Mouse (Mus musculus): ENCODE measurements at regions not wholly inside any gene's neighbourhood (a gene's known extent, or its start where the extent isn't known, plus 50 kb on each side); places are given as distances from the start of the nearest gene placed in this dataset.
"Not testable (repeated sequence)": the region's sequence is repeated elsewhere in the genome, so short reads cannot be mapped to it uniquely, and the experiment has no call there.

DNA sequence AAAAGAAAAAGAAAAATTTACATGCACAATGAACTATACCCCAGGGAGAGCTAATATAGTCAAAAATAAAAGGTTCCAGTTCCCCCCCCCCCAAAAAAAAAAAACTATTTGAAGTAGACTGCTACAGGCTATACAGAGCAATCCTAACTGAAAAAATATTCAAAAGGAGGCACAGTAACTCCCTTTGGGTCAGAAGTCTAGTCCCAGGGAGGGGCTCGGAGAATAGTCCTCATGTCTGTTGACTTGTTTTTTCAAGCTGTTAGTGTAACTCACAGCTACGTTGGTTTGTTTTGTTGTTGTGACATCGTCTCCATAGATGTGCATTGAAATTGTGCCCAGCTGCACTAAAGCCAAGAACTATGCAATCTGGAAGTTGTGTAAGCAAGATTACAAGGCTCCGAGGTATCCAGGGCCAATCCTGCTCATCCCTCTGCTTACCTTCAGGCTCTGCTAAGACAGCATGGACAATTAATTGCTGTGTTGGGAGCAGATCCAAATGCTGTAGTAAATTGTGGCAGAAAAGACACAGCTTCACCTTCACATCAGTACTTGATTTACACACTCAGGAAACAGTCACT, 137.2 kb upstream of the Pnpt1 start:
- peak; percentile 5 for DNase-seq (ENCODE audit: low spot score)

DNA sequence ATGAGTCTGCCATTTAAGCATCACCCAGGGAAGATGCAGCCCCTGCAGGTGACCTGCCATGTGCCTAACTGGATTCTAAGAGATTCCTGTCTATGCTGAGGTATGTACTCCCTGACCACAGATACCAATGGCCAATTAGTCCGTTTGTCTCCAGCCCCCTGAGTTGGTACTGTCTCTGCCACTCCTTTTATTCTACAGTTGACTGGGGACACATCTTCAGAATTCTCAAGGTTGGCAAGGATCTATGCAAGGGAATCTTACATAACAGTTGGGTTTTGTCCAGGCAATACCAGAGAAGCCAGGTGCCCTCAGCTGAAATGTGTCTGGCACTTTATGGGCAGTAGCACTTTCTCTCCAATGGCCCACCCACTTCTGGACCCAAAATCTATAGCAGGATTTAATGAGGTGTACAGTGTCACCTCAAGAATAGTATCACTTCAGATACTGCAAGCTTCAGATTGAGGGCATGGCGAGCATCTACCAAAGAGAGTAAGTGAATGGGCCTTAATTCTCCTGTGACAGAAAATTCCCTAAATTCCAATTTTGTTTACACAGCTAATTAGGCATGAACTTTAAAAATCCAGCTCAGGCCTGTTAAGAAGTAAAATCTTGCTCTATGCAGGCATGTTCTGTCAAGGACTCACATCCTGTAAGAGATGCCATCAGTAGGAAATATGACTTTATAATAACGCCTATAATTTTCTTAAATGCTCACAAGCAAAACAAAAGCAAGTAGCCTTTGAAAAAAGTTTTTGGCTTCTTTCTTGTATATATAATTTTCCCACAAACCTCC, 132.0 kb upstream of the Pnpt1 start:
- DNase-seq (ENCODE audit: low spot score) = no peak

DNA sequence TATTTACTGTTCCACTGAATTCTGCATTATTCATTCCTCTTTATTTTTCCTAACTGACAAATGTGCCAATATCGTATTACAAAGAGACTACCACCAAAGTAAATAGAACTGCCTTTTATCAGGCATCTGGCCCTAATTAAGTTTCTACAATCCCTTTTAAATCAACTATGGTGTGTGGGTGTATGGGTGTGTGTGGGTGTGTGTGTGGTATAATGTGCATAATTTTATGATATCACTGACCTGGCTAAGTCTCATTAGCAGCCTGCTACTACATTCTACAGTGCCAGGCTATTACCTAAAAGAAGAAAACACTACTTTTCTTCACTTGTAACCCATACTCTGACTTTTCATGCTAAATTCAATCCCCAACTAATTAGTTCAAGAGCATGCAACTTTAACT, 131.3 kb upstream of the Pnpt1 start:
- DNase-seq (ENCODE audit: low spot score) = no peak

DNA sequence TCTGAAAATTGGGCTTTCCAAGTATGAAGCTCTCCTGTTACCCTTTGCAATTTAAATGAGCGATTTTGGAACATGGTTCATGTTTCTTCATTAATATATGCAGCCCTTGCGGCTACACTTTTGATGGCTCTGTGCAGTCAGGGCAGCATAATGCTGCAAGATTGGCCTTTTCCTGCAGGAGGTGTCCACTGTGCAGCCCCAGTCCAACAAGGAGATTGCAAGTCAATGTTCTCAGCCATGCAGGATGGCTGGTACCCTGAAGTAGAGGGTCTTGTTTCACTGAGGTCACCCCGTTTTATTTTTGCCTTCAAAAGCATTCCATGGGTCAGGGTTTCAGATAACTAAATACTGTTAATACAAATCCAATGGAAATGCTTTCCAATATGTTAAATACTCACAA, 130.9 kb upstream of the Pnpt1 start:
- DNase-seq (ENCODE audit: low spot score) = no peak

DNA sequence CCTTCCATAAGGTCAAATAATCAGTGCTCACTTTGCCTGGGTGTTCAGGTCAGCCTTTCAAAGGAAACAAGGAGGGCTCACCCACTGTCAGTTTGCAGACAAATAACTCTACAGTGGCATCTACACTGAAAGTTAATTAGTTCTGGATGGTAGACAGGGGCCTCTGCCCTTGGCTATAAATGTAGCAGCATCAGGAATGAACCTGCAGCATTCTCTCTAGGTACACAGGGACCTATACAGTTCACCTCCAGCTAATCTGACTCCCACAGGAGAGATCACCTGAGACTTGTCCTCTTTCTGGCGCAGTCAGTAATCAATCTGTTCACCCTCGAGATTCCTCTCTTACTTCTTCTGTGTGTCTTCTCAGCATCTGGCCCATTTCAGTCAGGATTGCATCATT, 130.3 kb upstream of the Pnpt1 start:
- no peak for DNase-seq (ENCODE audit: low spot score)

DNA sequence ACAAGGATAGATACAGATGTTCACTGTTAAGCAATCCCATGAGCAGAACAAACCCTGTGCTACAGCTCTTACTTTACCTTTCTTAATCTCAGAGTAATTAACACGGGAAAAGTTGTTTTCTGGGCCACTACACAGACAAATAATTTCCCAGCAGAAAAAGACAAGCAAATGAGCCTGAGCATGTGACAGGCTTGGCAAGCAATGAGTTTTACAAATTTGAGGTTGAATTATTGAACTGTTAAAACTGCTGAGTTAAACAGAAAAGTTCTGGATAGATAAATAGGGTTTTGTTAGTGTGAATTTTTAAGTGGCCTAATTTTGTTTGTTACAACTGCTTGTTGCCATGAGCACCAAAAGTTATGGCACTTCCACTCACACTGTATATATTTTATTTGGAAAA, 113.1 kb upstream of the Pnpt1 start:
- no peak for DNase-seq (ENCODE audit: low spot score)

DNA sequence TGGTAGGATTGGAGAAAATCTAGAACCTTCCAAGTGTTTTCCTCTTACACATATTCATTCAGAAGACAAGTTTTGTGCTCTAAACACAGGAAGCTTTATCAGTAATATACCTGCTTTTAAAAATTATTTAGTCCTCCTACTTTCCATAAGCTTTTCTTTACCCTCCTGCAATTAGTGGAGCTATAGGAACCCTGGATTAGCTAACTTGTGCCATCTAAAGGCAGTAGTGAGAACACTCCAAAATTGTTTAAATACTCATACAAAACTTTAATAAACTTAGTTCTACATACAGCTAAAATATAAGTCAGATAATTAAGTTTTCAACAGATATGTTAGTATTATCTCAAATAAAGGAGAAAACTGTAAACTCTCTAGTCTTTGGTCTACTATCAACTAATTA, 89.7 kb upstream of the Pnpt1 start:
- no peak for DNase-seq (ENCODE audit: low spot score)

DNA sequence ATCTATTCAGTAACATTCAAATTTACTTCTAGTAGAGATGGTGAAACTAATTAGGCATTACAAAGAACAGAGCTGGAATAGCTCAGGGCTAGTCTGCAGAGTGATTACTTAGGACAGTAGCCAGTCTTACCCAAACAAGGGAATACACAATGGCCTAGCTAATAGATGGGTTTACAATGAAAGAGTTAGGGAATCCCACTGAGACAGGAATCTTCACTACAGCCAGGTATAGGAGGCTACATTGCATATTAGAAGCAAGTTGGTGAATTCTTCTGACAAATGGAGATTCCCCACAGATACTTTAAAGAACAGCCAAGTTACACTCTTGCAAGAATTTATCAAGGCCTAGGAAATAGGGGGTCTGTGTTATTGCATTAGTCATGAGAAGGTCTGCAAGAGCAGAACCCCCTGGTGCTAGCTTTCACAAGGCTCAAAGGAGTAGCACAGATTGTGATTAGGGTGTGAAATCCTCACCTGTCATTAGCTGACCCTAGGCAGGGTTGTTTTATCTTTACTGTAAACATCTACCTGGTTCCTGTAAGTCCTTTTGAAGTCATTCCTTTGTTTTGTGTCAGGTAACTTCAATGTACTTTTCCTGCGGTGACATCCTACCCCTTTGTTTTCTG, 82.4 kb upstream of the Pnpt1 start:
- not testable (repeated sequence) for DNase-seq (ENCODE audit: low spot score)

DNA sequence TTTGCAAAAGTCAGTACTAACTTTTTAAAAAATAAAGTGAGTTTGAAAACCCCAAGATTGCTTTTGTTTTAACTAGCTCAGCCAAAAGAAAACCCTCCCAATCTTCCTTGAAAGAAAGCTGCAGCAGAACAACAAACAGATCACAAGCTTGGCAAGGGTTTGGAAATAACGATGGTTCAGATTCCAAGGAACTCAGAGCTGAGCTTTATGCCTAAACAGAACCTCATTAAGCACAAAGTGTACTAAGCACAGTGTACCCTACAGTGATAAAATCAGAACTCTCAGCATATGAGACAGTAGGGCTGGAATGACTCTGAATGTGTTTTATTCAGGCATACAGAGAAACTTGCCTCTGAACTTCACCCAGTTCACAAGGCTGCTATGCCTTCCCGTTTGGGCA, 77.9 kb upstream of the Pnpt1 start:
- peak; percentile 54 for DNase-seq (ENCODE audit: low spot score)

DNA sequence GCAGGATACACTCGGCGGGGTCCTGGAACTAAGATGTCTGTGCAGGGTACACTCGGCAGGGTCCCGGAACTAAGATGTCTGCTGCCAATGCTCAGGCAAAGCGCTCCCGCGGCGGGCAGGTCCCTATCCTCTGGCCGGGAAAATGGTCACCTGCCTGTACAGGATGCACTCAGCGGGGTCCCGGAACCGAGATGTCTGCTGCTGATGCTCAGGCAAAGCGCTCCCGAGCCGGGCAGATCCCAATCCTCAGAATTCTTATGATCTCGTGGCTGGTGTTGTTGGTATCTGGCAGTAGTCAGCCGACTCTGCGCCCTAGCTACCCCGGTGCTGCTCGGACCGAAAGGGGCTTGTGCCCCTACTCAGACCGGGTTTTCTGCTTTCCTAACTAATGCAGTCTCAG, 61.0 kb upstream of the Pnpt1 start:
- DNase-seq (ENCODE audit: low spot score) = not testable (repeated sequence)

DNA sequence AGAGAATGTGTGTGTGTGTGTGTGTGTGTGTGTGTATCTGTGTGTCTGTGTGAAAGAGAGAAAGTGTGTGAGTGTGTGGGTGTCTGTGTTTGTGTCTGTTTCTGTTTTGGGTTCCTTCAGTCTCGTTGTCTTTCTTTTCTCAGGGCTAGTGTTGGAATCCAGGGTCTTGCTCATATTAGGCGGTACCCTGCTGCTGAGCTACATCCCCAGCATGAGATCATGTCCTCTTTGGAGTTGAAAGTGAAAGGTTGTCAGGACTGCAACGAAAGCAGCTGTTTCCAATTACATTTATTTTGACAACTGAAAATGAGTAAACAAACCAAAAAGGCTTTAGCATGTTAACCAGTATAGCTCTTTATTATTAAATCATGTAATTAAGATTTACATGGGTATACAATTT, 58.3 kb upstream of the Pnpt1 start:
- no peak for DNase-seq (ENCODE audit: low spot score)
